Mouse (Mus musculus): Measurements from ENCODE around the gene Tfpi. TPM values are rescaled to one million over a fixed set of nuclear protein-coding genes. Genes with fewer than 3 reads are reported as not detected.

Gene Tfpi
- polyA plus RNA-seq (2012; rRNA removed) = 1.5 TPM in 2 replicates

GRCm38 (mm10) chr2:84476577-84476976 is at the start of gene Tfpi:
Tfpi (minus strand) TSS chr2:84476775.

GRCm38 (mm10) chr2:84425138-84425537 is 51.4 kb downstream of the Tfpi start, which contains the start of gene Calcrl:
Calcrl (minus strand) TSS chr2:84425411.

Other genes starting within 250 kb of the Tfpi start
- 2.3 and 3.5 TPM in 2 replicates for gene Calcrl, start 51.4 kb downstream of the Tfpi start, polyA plus RNA-seq (2012; rRNA removed)
- gene Ctnnd1, start 174.0 kb upstream of the Tfpi start, polyA plus RNA-seq (2012; rRNA removed) = 60.4 and 68.6 TPM in 2 replicates
- not detected in 2 replicates for gene Btbd18, start 182.3 kb upstream of the Tfpi start, polyA plus RNA-seq (2012; rRNA removed)
- gene Selenoh, start 194.0 kb upstream of the Tfpi start, polyA plus RNA-seq (2012; rRNA removed) = 50.5 and 62.5 TPM in 2 replicates
- not detected in 2 replicates for gene Gm28635, start 201.3 kb upstream of the Tfpi start, polyA plus RNA-seq (2012; rRNA removed)
- gene Med19, start 201.6 kb upstream of the Tfpi start, polyA plus RNA-seq (2012; rRNA removed) = 7.0 and 7.1 TPM in 2 replicates
- gene Tmx2, start 202.4 kb upstream of the Tfpi start, polyA plus RNA-seq (2012; rRNA removed) = 43.2 and 45.6 TPM in 2 replicates
- 56.0 and 66.9 TPM in 2 replicates for gene Zdhhc5, start 238.4 kb upstream of the Tfpi start, polyA plus RNA-seq (2012; rRNA removed)